Mouse (Mus musculus) midbrain, postnatal 0 days (tissue): ENCODE measurements around the gene Lmf2. TPM values are rescaled to one million over a fixed set of nuclear protein-coding genes. Genes with fewer than 3 reads are reported as not detected.

Experiments used
- ATAC-seq: fragments of 200-750 bp; cut with Nextera tagmentation; 2 replicates; pipeline ENCODE4 v1.8.0; 2017; ENCODE audit warnings: moderate number of reproducible peaks, mild to moderate bottlenecking, moderate TSS enrichment, moderate library complexity; ENCODE audit not compliant: low FRiP score
- DNase-seq: peaks from one replicate; pipeline ENCODE4 v3.0.0-alpha.2; 2015; ENCODE audit warnings: low spot score
- H3K27ac ChIP-seq: fragments of 300-500 bp; sonication (generic); 2 replicates; pipeline ENCODE4 v1.5.1; 2014; ENCODE audit warnings: low read depth, mild to moderate bottlenecking, low read length, mixed read lengths
- H3K27me3 ChIP-seq: fragments of 300-500 bp; sonication (generic); 2 replicates; pipeline ENCODE4 v1.6.1; 2014; ENCODE audit warnings: low read length, control low read depth, mixed read lengths; ENCODE audit not compliant: insufficient read depth
- H3K36me3 ChIP-seq: fragments of 300-500 bp; sonication (generic); 2 replicates; pipeline ENCODE4 v1.6.1; 2014; ENCODE audit warnings: low read length, control low read depth, mixed read lengths; ENCODE audit not compliant: insufficient read depth
- H3K4me1 ChIP-seq: fragments of 300-500 bp; sonication (generic); 2 replicates; pipeline ENCODE4 v1.6.1; 2014; ENCODE audit warnings: mild to moderate bottlenecking, control low read depth, antibody characterized with exemption, low read length, mixed read lengths; ENCODE audit not compliant: insufficient read depth
- H3K4me2 ChIP-seq: fragments of 300-500 bp; sonication (generic); 2 replicates; pipeline ENCODE4 v1.6.1; 2014; ENCODE audit warnings: low read depth, mild to moderate bottlenecking, low read length, mixed read lengths; ENCODE audit not compliant: poor library complexity, severe bottlenecking
- H3K4me3 ChIP-seq: fragments of 300-500 bp; sonication (generic); 2 replicates; pipeline ENCODE4 v1.5.1; 2014; ENCODE audit warnings: low read depth, mild to moderate bottlenecking, low read length, moderate library complexity
- H3K9ac ChIP-seq: fragments of 300-500 bp; sonication (generic); replicated peaks from 2 replicates; pipeline ENCODE4 v1.6.1; 2014; ENCODE audit warnings: mild to moderate bottlenecking, low read length, moderate library complexity, mixed read lengths; ENCODE audit not compliant: poor library complexity, severe bottlenecking
- H3K9me3 ChIP-seq: fragments of 300-500 bp; sonication (generic); 2 replicates; pipeline ENCODE4 v1.6.1; 2016; ENCODE audit warnings: low read length, control low read depth
- CTCF ChIP-seq: IDR thresholded peaks from 2 replicates; pipeline ENCODE4 v1.5.1; 2016; ENCODE audit warnings: antibody characterized with exemption, mild to moderate bottlenecking
- WGBS: fragments of 180-500 bp; shearing (Covaris S2); extraction: QIAGEN DNeasy Blood & Tissue Kit; methylation state at CpG from one replicate; pipeline ENCODE4 v1.1.7; 2014; 5-methylcytosine and 5-hydroxymethylcytosine counted together
- microRNA-seq: library from miRNA; unstranded; fragments of <30 nt; microRNA quantifications from one replicate; pipeline ENCODE4, GENCODE M21; 2016; ENCODE audit warnings: borderline number of aligned reads
- polyA plus RNA-seq: library from polyadenylated mRNA; unstranded; fragments of >200 nt; fragmentation: Nextera tagmentation; extraction: Ambion mirVana; gene quantifications from 2 replicates; pipeline ENCODE4 v1.2.1, GENCODE M21; 2015
- total RNA-seq: library from RNA; depleted of rRNA; stranded (reverse); fragments of >200 nt; gene quantifications from 2 replicates; pipeline ENCODE4 v1.2.3, GENCODE M21; 2014; rRNA removed

Gene Lmf2
- total and polyA plus RNA-seq, 2 experiments from 2014 or later, result 25.6 to 27.3 TPM

DNA sequence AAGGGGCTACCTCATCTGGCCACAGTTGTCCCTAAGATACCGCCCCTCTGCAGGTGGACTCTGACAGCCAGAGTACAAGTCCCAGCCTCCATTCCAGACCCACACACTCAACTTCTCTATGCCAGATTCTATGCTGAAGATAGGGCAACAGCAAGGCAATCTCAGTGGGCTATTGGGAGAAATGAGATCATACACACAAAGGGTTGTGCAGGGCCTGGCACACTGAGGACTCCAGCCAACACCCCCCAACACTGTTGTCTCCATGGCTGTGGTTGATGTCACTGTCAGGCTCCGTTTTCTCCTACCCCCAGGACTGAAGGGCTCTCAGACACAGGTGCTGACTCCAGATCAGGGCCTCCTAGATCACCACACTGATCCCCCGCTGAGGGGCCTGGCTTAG is 41.4 kb downstream of the Lmf2 start:
- peak overlapping the region; percentile 89 for H3K4me2 ChIP-seq
- DNase-seq (no peak), ATAC-seq (no peak)
- TF ChIP-seq CTCF, result no peak
- H3K4me3 ChIP-seq, result peak overlapping the region; percentile 87
- H3K27ac ChIP-seq, result 0 out of 2 replicates have a peak overlapping the region, but pooled peaks have one; percentile 64
- H3K36me3 ChIP-seq, result no peaks in the 10 kb centered on the region
- H3K9ac ChIP-seq, result peak overlapping the region; percentile 71
- no peaks in the 10 kb centered on the region for H3K27me3 ChIP-seq
- no peaks in the 10 kb centered on the region for H3K9me3 ChIP-seq
- H3K4me1 ChIP-seq, result peaks cover 12% of the 10 kb centered on the region
- WGBS, result 30% methylated on average over 3 of the region's 3 CpGs

DNA sequence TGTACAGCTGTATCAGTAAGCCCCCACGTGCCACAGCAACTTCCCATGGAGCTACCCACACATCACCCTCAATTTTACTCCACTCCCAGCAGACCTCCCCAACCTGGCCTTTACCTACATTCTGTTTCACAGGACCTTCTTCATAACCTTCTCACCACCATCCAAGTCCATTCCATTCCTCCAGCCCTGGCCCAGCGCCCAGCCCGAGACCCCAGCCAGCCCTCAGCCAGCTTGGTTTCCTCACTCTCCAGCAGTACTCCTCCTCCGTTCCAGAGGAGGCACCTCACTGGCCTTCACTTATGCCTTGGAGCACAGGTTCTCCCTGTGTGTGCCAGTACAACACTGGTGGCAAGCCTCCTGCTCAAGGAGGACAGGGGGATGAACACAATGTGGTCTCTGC is 42.1 kb downstream of the Lmf2 start:
- TF ChIP-seq CTCF, result no peak
- H3K9ac ChIP-seq, result 0 out of 2 replicates have a peak overlapping the region, but pooled peaks have one; percentile 36
- H3K27ac ChIP-seq, result no peak overlapping the region
- no peaks in the 10 kb centered on the region for H3K9me3 ChIP-seq
- H3K4me3 ChIP-seq, result no peak overlapping the region; the same call in 1 of the 2 replicates
- no peak for ATAC-seq
- 78% methylated on average over 4 of the region's 4 CpGs for WGBS
- H3K36me3 ChIP-seq, result no peaks in the 10 kb centered on the region
- H3K4me1 ChIP-seq, result peaks cover 12% of the 10 kb centered on the region
- no peaks in the 10 kb centered on the region for H3K27me3 ChIP-seq
- peak overlapping the region; percentile 89 for H3K4me2 ChIP-seq
- DNase-seq, result no peak

DNA sequence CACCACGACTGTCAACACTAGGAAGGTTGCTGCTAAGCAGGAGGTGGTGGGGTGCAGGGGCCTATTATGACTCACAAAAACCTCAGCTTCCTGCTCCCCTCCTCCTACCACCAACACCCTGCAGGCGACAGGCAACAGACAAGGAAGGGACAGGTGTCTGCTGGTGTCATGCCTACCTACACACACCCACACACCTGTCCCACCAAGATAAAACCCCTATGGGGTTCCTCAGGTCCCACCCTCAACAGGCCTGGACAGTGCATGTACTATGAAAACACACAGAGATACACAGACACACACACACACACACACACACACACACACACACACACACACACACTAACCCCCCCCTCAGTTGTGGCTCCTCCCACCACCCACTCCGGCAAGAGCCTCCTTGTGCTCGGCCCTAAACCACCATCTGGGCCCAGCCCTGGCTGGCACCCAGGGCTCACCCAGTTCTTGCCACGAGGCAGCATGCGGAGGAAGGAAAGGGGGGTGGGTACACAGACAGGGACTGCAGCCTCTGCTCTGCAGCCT is 45.4 kb downstream of the Lmf2 start:
- DNase-seq (peak; percentile 36), ATAC-seq (no peak)
- Histone ChIP-seq H3K4me2 (no peak overlapping the region), H3K4me1 (peaks cover 12% of the 10 kb centered on the region), H3K9ac (no peak overlapping the region), H3K36me3 (peaks cover 27% of the 10 kb centered on the region), H3K9me3 (no peaks in the 10 kb centered on the region), H3K27ac (no peak overlapping the region), H3K27me3 (no peaks in the 10 kb centered on the region), H3K4me3 (no peak overlapping the region)
- no peak for TF ChIP-seq CTCF
- WGBS, result 68% methylated on average over 6 of the region's 6 CpGs

DNA sequence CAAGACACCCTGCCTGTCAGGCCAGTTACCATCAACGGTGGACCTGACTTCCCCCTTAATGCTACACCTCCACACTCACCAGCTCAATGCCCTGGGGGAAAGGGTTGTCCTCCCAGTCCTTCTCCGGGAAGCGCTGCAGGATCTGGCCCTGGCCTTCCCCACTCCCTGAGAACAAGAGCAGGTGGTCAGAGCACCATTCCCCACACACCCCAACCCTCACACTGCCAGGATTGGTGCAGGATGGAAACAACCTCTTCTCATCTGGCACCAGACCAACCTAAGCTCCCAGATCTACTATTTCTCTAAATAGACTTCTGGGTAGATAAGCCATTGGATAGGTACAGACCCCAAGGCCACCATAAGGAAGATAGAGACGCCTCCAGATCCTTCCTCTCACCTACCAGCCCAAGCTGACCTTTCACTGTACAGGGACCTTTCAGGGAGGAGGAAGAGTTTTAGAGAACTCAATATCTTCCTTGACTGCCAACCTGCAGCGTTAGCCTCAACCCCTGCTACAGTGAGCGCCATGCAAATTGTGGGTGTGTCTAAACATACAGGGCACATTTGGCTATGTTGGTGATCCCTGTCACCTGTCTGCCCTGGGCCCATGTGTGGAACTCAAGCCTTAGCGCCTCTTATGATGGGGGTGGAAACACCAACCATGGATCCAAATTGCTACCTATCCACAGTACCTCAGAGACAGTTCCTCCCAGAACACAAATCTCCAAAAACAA is 46.9 kb downstream of the Lmf2 start:
- ATAC-seq (no peak), DNase-seq (no peak)
- Histone ChIP-seq H3K9me3 (no peaks in the 10 kb centered on the region), H3K36me3 (peaks cover 41% of the 10 kb centered on the region), H3K4me2 (no peak overlapping the region), H3K4me1 (peaks cover 5% of the 10 kb centered on the region), H3K27ac (no peak overlapping the region), H3K27me3 (no peaks in the 10 kb centered on the region), H3K9ac (no peak overlapping the region), H3K4me3 (no peak overlapping the region)
- TF ChIP-seq CTCF, result no peak
- WGBS, result 88% methylated on average over 7 of the region's 7 CpGs

DNA sequence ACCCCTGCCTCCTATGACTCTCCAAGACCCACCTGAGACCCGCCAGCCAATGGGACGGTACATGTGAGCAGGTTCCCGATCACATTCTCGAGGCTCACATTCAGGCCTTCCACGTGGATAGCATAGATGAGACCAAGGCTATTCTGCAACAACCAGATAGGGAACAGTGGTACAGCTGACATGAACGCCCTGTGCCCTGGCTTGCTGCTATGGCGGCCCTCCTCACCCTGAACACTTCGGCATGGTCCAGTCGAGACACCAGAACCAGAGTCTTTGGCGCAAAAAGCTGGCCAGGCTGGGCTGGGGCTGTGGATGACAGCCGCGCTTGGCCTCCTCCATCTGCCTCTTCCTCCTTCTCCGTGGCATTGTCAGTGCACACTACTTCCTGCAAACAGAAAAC is 48.0 kb downstream of the Lmf2 start:
- Histone ChIP-seq H3K4me3 (no peak overlapping the region), H3K36me3 (peaks cover 52% of the 10 kb centered on the region), H3K27ac (no peak overlapping the region), H3K9me3 (no peaks in the 10 kb centered on the region), H3K27me3 (no peaks in the 10 kb centered on the region), H3K9ac (no peak overlapping the region), H3K4me1 (no peaks in the 10 kb centered on the region), H3K4me2 (no peak overlapping the region)
- 94% methylated on average over 13 of the region's 13 CpGs for WGBS
- no peak for TF ChIP-seq CTCF
- DNase-seq (no peak), ATAC-seq (no peak)

DNA sequence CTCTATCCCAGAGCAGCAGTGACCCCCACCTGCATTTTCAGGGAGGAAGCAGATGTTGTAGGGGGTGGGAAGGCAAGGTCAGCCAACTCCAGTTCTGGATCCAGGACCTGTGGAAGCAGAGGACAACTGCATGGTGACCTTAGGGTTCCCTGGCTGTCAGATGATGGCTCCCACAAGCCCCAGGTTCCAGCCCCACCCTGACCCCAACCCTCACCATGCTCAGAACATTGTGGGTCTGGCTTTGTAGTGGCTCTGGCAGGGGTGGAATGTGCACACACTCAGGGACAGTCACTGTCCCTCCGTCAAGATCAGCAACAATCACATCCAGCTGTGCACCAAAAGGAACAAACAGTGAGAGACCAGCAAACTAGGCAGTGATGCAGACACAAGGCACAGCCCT is 49.5 kb downstream of the Lmf2 start:
- H3K4me2 ChIP-seq, result no peak overlapping the region
- no peak for ATAC-seq
- no peaks in the 10 kb centered on the region for H3K4me1 ChIP-seq
- WGBS, result 70% methylated on average over 1 of the region's 1 CpGs
- TF ChIP-seq CTCF, result no peak
- H3K36me3 ChIP-seq, result peaks cover 67% of the 10 kb centered on the region
- DNase-seq, result no peak
- H3K27ac ChIP-seq, result no peak overlapping the region
- no peaks in the 10 kb centered on the region for H3K27me3 ChIP-seq
- H3K9me3 ChIP-seq, result no peaks in the 10 kb centered on the region
- no peak overlapping the region for H3K9ac ChIP-seq
- H3K4me3 ChIP-seq, result no peak overlapping the region

Small RNA genes within 50 kb of the gene (microRNA-seq; reads per million reads assigned to microRNA genes)
- gene Mir6959, result 1.7 reads per million

Other genes with a start within 250 kb of the Lmf2 start
- 46.1 and 68.0 TPM in 2 replicates for gene Tubgcp6, start 232.5 kb downstream of the Lmf2 start, total RNA-seq
- 10.8 and 11.0 TPM in 2 replicates for gene Tubgcp6, start 232.5 kb downstream of the Lmf2 start, polyA plus RNA-seq
- 24.4 and 26.4 TPM in 2 replicates for gene Hdac10, start 227.0 kb downstream of the Lmf2 start, total RNA-seq
- gene Hdac10, start 227.0 kb downstream of the Lmf2 start, polyA plus RNA-seq, result 24.5 and 25.6 TPM in 2 replicates
- gene Mapk12, start 215.0 kb downstream of the Lmf2 start, total RNA-seq, result 1.5 and 4.7 TPM in 2 replicates
- 2.0 and 3.2 TPM in 2 replicates for gene Mapk12, start 215.0 kb downstream of the Lmf2 start, polyA plus RNA-seq
- 26.9 and 34.8 TPM in 2 replicates for gene Mapk11, start 206.0 kb downstream of the Lmf2 start, total RNA-seq
- gene Mapk11, start 206.0 kb downstream of the Lmf2 start, polyA plus RNA-seq, result 18.9 and 19.3 TPM in 2 replicates
- 153 and 199 TPM in 2 replicates for gene Plxnb2, start 174.9 kb downstream of the Lmf2 start, total RNA-seq
- 46.8 and 50.4 TPM in 2 replicates for gene Plxnb2, start 174.9 kb downstream of the Lmf2 start, polyA plus RNA-seq
- 98.8 and 115 TPM in 2 replicates for gene Dennd6b, start 159.2 kb downstream of the Lmf2 start, total RNA-seq
- 88.2 and 88.3 TPM in 2 replicates for gene Dennd6b, start 159.2 kb downstream of the Lmf2 start, polyA plus RNA-seq
- 225 and 315 TPM in 2 replicates for gene Ppp6r2, start 144.1 kb downstream of the Lmf2 start, total RNA-seq
- gene Ppp6r2, start 144.1 kb downstream of the Lmf2 start, polyA plus RNA-seq, result 76.5 and 87.1 TPM in 2 replicates
- 268 and 287 TPM in 2 replicates for gene Sbf1, start 40.3 kb downstream of the Lmf2 start, total RNA-seq
- 77.3 and 79.3 TPM in 2 replicates for gene Sbf1, start 40.3 kb downstream of the Lmf2 start, polyA plus RNA-seq
- gene Adm2, start 32.9 kb downstream of the Lmf2 start, total RNA-seq, result not detected in 2 replicates
- not detected in 2 replicates for gene Adm2, start 32.9 kb downstream of the Lmf2 start, polyA plus RNA-seq
- gene Miox, start 21.3 kb downstream of the Lmf2 start, total RNA-seq, result not detected in 2 replicates
- gene Miox, start 21.3 kb downstream of the Lmf2 start, polyA plus RNA-seq, result not detected in 2 replicates
- 87.1 and 88.8 TPM in 2 replicates for gene Ncaph2, start 60 bp upstream of the Lmf2 start, total RNA-seq
- gene Ncaph2, start 60 bp upstream of the Lmf2 start, polyA plus RNA-seq, result 88.0 and 96.9 TPM in 2 replicates
- 24.9 and 36.1 TPM in 2 replicates for gene Sco2, start 18.2 kb upstream of the Lmf2 start, total RNA-seq
- gene Sco2, start 18.2 kb upstream of the Lmf2 start, polyA plus RNA-seq, result 23.1 and 26.5 TPM in 2 replicates
- gene Tymp, start 21.4 kb upstream of the Lmf2 start, total RNA-seq, result 4.6 and 7.0 TPM in 2 replicates
- 3.1 and 3.6 TPM in 2 replicates for gene Tymp, start 21.4 kb upstream of the Lmf2 start, polyA plus RNA-seq
- 2.2 and 10.7 TPM in 2 replicates for gene Odf3b, start 23.6 kb upstream of the Lmf2 start, total RNA-seq
- 6.7 and 8.6 TPM in 2 replicates for gene Odf3b, start 23.6 kb upstream of the Lmf2 start, polyA plus RNA-seq
- 0.14 and 0.22 TPM in 2 replicates for gene Klhdc7b, start 29.3 kb upstream of the Lmf2 start, total RNA-seq
- not detected in 2 replicates for gene Klhdc7b, start 29.3 kb upstream of the Lmf2 start, polyA plus RNA-seq
- gene Syce3, start 54.8 kb upstream of the Lmf2 start, total RNA-seq, result not detected in 2 replicates
- gene Syce3, start 54.8 kb upstream of the Lmf2 start, polyA plus RNA-seq, result not detected in 2 replicates
- 2.4 and 4.7 TPM in 2 replicates for gene Cpt1b, start 70.2 kb upstream of the Lmf2 start, total RNA-seq
- 1.7 and 2.2 TPM in 2 replicates for gene Cpt1b, start 70.2 kb upstream of the Lmf2 start, polyA plus RNA-seq
- gene C730034F03Rik, start 73.9 kb upstream of the Lmf2 start, total RNA-seq, result 0.66 and 1.2 TPM in 2 replicates
- gene C730034F03Rik, start 73.9 kb upstream of the Lmf2 start, polyA plus RNA-seq, result 2.1 and 3.9 TPM in 2 replicates
- gene Gm44502, start 74.0 kb upstream of the Lmf2 start, total RNA-seq, result 0.85 and 0.93 TPM in 2 replicates
- not detected in 2 replicates for gene Gm44502, start 74.0 kb upstream of the Lmf2 start, polyA plus RNA-seq
- gene Chkb, start 74.2 kb upstream of the Lmf2 start, total RNA-seq, result 65.3 and 66.2 TPM in 2 replicates
- gene Chkb, start 74.2 kb upstream of the Lmf2 start, polyA plus RNA-seq, result 101 and 103 TPM in 2 replicates
- gene Mapk8ip2, start 98.3 kb upstream of the Lmf2 start, total RNA-seq, result 100 and 110 TPM in 2 replicates
- 68.0 and 68.8 TPM in 2 replicates for gene Mapk8ip2, start 98.3 kb upstream of the Lmf2 start, polyA plus RNA-seq
- gene Arsa, start 121.8 kb upstream of the Lmf2 start, total RNA-seq, result 31.0 and 34.0 TPM in 2 replicates
- gene Arsa, start 121.8 kb upstream of the Lmf2 start, polyA plus RNA-seq, result 32.4 and 37.1 TPM in 2 replicates
- gene Shank3, start 144.0 kb upstream of the Lmf2 start, total RNA-seq, result 61.5 and 63.2 TPM in 2 replicates
- 8.1 and 12.6 TPM in 2 replicates for gene Shank3, start 144.0 kb upstream of the Lmf2 start, polyA plus RNA-seq
- gene Acr, start 212.7 kb upstream of the Lmf2 start, total RNA-seq, result 1.7 and 3.5 TPM in 2 replicates
- gene Acr, start 212.7 kb upstream of the Lmf2 start, polyA plus RNA-seq, result 2.0 and 3.1 TPM in 2 replicates
- gene Rabl2, start 236.3 kb upstream of the Lmf2 start, total RNA-seq, result 48.2 and 49.7 TPM in 2 replicates
- gene Rabl2, start 236.3 kb upstream of the Lmf2 start, polyA plus RNA-seq, result 68.1 and 70.1 TPM in 2 replicates